Mouse (Mus musculus) neural tube, embryonic 12.5 days (tissue): Measurements from ENCODE around the gene Evi2b. TPM values are rescaled to one million over a fixed set of nuclear protein-coding genes. Genes with fewer than 3 reads are reported as not detected.

ENCODE experiments used
- ATAC-seq: fragments of 200-750 bp; cut with Nextera tagmentation; 2 replicates; pipeline ENCODE4 v1.8.0; 2017; ENCODE audit warnings: low read depth, mild to moderate bottlenecking, moderate TSS enrichment, moderate library complexity; ENCODE audit not compliant: low FRiP score
- H3K27ac ChIP-seq: fragments of 300-500 bp; sonication (generic); 2 replicates; pipeline ENCODE4 v1.5.1; 2016
- H3K27me3 ChIP-seq: fragments of 300-500 bp; sonication (generic); replicated peaks from 2 replicates; pipeline ENCODE4 v1.6.1; 2016; ENCODE audit warnings: mild to moderate bottlenecking
- H3K36me3 ChIP-seq: fragments of 300-500 bp; sonication (generic); 2 replicates; pipeline ENCODE4 v1.6.1; 2016; ENCODE audit warnings: mild to moderate bottlenecking
- H3K4me1 ChIP-seq: fragments of 300-500 bp; sonication (generic); 2 replicates; pipeline ENCODE4 v1.6.1; 2016
- H3K4me2 ChIP-seq: fragments of 300-500 bp; sonication (generic); replicated peaks from 2 replicates; pipeline ENCODE4 v1.6.1; 2016; ENCODE audit warnings: mild to moderate bottlenecking
- H3K4me3 ChIP-seq: fragments of 300-500 bp; sonication (generic); 2 replicates; pipeline ENCODE4 v1.5.1; 2016
- H3K9ac ChIP-seq: fragments of 300-500 bp; sonication (generic); 2 replicates; pipeline ENCODE4 v1.6.1; 2016; ENCODE audit warnings: mild to moderate bottlenecking
- H3K9me3 ChIP-seq: fragments of 300-500 bp; sonication (generic); 2 replicates; pipeline ENCODE4 v1.6.1; 2016; ENCODE audit warnings: mild to moderate bottlenecking
- WGBS: fragments of 180-500 bp; shearing (Covaris S2); methylation state at CpG from one replicate; pipeline ENCODE4 v1.1.7; 2016; 5-methylcytosine and 5-hydroxymethylcytosine counted together
- polyA plus RNA-seq: library from polyadenylated mRNA; unstranded; fragments of >200 nt; fragmentation: Nextera tagmentation; extraction: Ambion mirVana; gene quantifications from 2 replicates; pipeline ENCODE4 v1.2.1, GENCODE M21; 2016

Evi2b gene
- polyA plus RNA-seq, 1 experiment from 2014 or later = not detected

GRCm38 (mm10) chr11:79530774-79531173 is 7.2 kb upstream of the Evi2b start:
- Histone ChIP-seq H3K4me3 (no peak overlapping the region), H3K4me1 (no peaks in the 10 kb centered on the region), H3K27ac (no peak overlapping the region), H3K36me3 (peaks cover 2% of the 10 kb centered on the region; the same call in 1 of the 2 replicates), H3K27me3 (no peaks in the 10 kb centered on the region), H3K9me3 (no peaks in the 10 kb centered on the region), H3K9ac (no peak overlapping the region), H3K4me2 (no peak overlapping the region)
- no peak for ATAC-seq
- 92% methylated on average over 11 of the region's 11 CpGs for WGBS

DNA sequence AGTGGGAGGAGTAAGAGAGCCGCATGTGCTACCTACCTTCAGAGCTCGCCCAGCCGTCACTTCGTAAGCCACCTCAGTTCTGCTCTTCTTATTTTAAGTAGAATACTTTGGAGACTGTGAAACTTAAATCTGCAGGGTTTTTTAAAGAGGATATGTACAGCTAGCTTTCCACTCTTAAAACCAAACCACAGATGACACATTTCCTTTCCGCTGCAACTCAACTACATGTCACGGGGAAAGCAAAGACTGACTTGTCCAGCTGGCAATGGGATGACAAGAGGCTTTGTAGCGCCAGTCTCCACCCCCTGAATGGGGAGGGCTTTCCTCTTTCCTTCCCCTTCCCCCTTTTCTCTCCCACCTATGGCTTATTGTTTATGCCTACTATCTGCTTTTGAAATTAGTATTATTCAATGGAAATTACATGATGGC is 6.8 kb upstream of the Evi2b start, which contains the start of the genes Evi2 and Evi2a:
Gene Evi2 (minus strand): TSS at position 257 of the 429 bp plus-strand sequence.
Gene Evi2a (minus strand): TSS at position 277 of the 429 bp plus-strand sequence.
- no peak within 1 kb of the TSS for H3K27ac ChIP-seq
- no peak within 1 kb of the TSS for H3K4me3 ChIP-seq
- 89% methylated on average over 7 of the region's 7 CpGs for WGBS
- no peaks in the 10 kb centered on the region for H3K4me1 ChIP-seq
- no peak within 1 kb of the TSS for H3K4me2 ChIP-seq
- no peak within 1 kb of the TSS for H3K9ac ChIP-seq
- H3K9me3 ChIP-seq = no peaks in the 10 kb centered on the region
- no peak for ATAC-seq
- peaks cover 2% of the 10 kb centered on the region; the same call in 1 of the 2 replicates for H3K36me3 ChIP-seq
- H3K27me3 ChIP-seq = no peaks in the 10 kb centered on the region

GRCm38 (mm10) chr11:79529736-79530135 is 6.2 kb upstream of the Evi2b start:
- WGBS = 88% methylated on average over 2 of the region's 2 CpGs
- no peaks in the 10 kb centered on the region for H3K4me1 ChIP-seq
- no peak overlapping the region for H3K9ac ChIP-seq
- no peaks in the 10 kb centered on the region for H3K27me3 ChIP-seq
- peaks cover 2% of the 10 kb centered on the region; the same call in 1 of the 2 replicates for H3K36me3 ChIP-seq
- H3K4me3 ChIP-seq = no peak overlapping the region
- no peak overlapping the region for H3K4me2 ChIP-seq
- no peak for ATAC-seq
- no peak overlapping the region for H3K27ac ChIP-seq
- no peaks in the 10 kb centered on the region for H3K9me3 ChIP-seq

DNA sequence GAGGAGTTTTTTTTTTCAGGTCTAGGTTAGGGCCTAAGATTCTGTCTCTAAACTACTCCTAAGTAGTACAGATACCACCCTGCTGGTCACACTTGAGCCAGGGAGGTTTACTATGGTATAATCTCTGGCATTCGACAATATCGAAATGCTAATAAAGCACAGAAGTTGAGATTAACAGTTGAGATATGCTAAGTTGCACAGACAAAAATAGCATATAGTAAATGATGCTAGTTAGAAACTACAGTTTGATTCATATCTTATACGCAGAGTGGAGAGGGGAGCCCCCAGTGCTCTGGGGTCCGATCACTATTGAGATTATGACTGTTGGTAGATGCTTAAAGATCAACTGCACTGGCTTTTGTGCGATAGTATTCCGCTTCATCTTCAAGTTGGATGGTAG is 5.7 kb upstream of the Evi2b start:
- peaks cover 2% of the 10 kb centered on the region; the same call in 1 of the 2 replicates for H3K36me3 ChIP-seq
- no peak overlapping the region for H3K27ac ChIP-seq
- ATAC-seq = no peak
- no peaks in the 10 kb centered on the region for H3K27me3 ChIP-seq
- no peak overlapping the region for H3K9ac ChIP-seq
- 97% methylated on average over 6 of the region's 6 CpGs for WGBS
- no peaks in the 10 kb centered on the region for H3K4me1 ChIP-seq
- no peaks in the 10 kb centered on the region for H3K9me3 ChIP-seq
- H3K4me3 ChIP-seq = no peak overlapping the region
- no peak overlapping the region for H3K4me2 ChIP-seq

- ATAC-seq = no peak
- no peaks in the 10 kb centered on the region for H3K4me1 ChIP-seq
- peaks cover 2% of the 10 kb centered on the region; the same call in 1 of the 2 replicates for H3K36me3 ChIP-seq
- H3K27ac ChIP-seq = no peak overlapping the region
- no peak overlapping the region for H3K4me3 ChIP-seq
- no peak overlapping the region for H3K9ac ChIP-seq
- no peaks in the 10 kb centered on the region for H3K27me3 ChIP-seq
- H3K4me2 ChIP-seq = no peak overlapping the region
- no peaks in the 10 kb centered on the region for H3K9me3 ChIP-seq
- WGBS = 91% methylated on average over 3 of the region's 3 CpGs
Measured at GRCm38 (mm10) chr11:79528601-79529000, 5.0 kb upstream of the Evi2b start.

- Histone ChIP-seq H3K4me2 (no peak overlapping the region), H3K27ac (no peak overlapping the region), H3K36me3 (peaks cover 2% of the 10 kb centered on the region; the same call in 1 of the 2 replicates), H3K4me3 (no peak overlapping the region), H3K27me3 (no peaks in the 10 kb centered on the region), H3K4me1 (no peaks in the 10 kb centered on the region), H3K9ac (no peak overlapping the region), H3K9me3 (no peaks in the 10 kb centered on the region)
- 93% methylated on average over 5 of the region's 5 CpGs for whole genome bisulfite sequencing
- no peak for ATAC-seq
Measured at GRCm38 (mm10) chr11:79527739-79528384, 4.3 kb upstream of the Evi2b start.

GRCm38 (mm10) chr11:79527015-79527738 is 3.6 kb upstream of the Evi2b start:
- Histone ChIP-seq H3K9ac (no peak overlapping the region), H3K9me3 (no peaks in the 10 kb centered on the region), H3K27me3 (no peaks in the 10 kb centered on the region), H3K4me3 (no peak overlapping the region), H3K36me3 (peaks cover 2% of the 10 kb centered on the region; the same call in 1 of the 2 replicates), H3K4me2 (no peak overlapping the region), H3K27ac (no peak overlapping the region), H3K4me1 (no peaks in the 10 kb centered on the region)
- WGBS = 88% methylated on average over 15 of the region's 15 CpGs
- ATAC-seq = no peak

DNA sequence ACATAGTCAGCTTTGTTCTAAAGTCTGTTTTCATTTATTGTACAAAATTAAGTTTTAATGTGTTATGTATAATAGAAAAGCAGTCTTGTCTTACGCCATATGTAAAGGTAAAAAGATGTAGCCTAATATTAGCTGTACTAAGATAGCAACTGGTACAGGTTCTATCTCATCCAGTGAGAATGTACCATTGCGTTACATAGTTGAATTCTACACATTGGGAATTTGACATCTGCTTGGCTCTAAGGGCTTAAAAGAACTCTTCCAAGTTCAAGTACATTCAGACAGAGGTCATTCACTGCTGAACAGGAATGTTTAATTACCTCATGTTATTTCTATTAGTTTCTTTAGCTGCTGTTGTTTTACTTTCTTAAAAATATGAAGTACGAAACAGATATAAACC is 3.0 kb upstream of the Evi2b start:
- WGBS = 97% methylated on average over 3 of the region's 3 CpGs
- Histone ChIP-seq H3K36me3 (peaks cover 2% of the 10 kb centered on the region; the same call in 1 of the 2 replicates), H3K27ac (no peak overlapping the region), H3K4me3 (no peak overlapping the region), H3K4me2 (no peak overlapping the region), H3K9me3 (no peaks in the 10 kb centered on the region), H3K4me1 (no peaks in the 10 kb centered on the region), H3K9ac (no peak overlapping the region), H3K27me3 (no peaks in the 10 kb centered on the region)
- no peak for ATAC-seq

DNA sequence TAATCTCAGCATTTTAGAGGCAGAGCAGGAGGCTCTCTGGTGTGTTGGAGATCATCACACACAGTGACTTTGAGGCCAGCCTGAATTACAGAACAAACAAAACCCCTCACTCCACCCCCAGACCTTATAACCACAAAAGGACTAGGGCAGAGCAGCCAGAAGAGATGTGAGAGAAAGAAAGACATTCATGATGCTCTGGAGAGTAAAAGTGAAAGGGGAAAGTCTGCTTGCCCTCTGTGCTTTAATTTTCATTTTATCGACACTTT is 681 bp upstream of the Evi2b start:
- Histone ChIP-seq H3K4me3 (no peak overlapping the region), H3K4me1 (no peaks in the 10 kb centered on the region), H3K9me3 (no peaks in the 10 kb centered on the region), H3K27me3 (no peaks in the 10 kb centered on the region), H3K4me2 (no peak overlapping the region), H3K36me3 (peaks cover 2% of the 10 kb centered on the region; the same call in 1 of the 2 replicates), H3K9ac (no peak overlapping the region), H3K27ac (no peak overlapping the region)
- no peak for ATAC-seq
- WGBS = 88% methylated on average over 1 of the region's 1 CpGs

GRCm38 (mm10) chr11:79522944-79523343 is 618 bp downstream of the Evi2b start:
- Histone ChIP-seq H3K9me3 (no peaks in the 10 kb centered on the region), H3K27me3 (no peaks in the 10 kb centered on the region), H3K9ac (no peak overlapping the region), H3K4me3 (no peak overlapping the region), H3K4me1 (no peaks in the 10 kb centered on the region), H3K27ac (no peak overlapping the region), H3K36me3 (no peaks in the 10 kb centered on the region; the same call in 1 of the 2 replicates), H3K4me2 (no peak overlapping the region)
- 87% methylated on average over 1 of the region's 1 CpGs for WGBS
- no peak for ATAC-seq

DNA sequence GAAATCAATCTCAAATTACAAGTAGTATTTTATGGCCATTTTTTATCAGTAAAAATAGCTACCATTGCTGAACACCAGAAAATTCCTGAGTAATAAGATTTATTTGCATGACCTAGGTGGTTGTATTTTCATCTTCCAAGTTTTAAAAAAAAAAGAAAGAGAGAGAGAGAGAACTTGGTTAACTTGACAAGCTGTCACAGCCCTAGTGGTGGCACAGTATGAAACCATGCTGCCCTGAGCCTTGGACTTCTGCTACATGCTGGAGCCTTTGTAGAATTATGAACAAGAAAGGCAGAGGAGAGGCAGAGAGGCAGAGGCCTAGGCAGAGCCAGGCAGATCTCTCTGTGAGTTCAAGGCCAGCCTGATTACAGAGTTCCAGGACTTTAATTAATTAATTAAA is 1.6 kb downstream of the Evi2b start:
- Histone ChIP-seq H3K4me2 (no peak overlapping the region), H3K9me3 (no peaks in the 10 kb centered on the region), H3K36me3 (no peaks in the 10 kb centered on the region), H3K4me3 (no peak overlapping the region), H3K27ac (no peak overlapping the region), H3K4me1 (no peaks in the 10 kb centered on the region), H3K27me3 (no peaks in the 10 kb centered on the region), H3K9ac (no peak overlapping the region)
- no peak for ATAC-seq

GRCm38 (mm10) chr11:79520772-79521171 is 2.8 kb downstream of the Evi2b start:
- no peak overlapping the region for H3K9ac ChIP-seq

DNA sequence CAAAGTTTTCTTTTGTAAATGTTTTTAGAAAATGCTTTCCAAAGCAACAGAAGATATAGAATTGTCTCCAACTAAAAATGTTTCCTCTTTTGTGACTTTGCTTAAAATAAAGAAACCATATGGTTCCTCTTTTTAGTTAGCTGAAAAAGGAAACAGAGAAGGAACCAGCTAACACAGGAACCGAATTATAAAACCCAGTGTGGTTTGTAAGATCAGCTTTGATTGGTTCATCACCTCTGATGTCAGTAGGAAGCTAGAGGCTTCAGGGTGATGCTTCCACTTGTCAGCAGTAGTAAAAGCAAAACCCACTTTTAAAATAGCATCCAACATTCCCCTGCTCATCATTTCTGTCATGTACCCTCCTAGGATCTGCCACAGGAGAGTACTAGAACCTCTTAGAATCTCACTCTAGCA is 3.7 kb downstream of the Evi2b start:
- no peak for ATAC-seq
- no peaks in the 10 kb centered on the region for H3K27me3 ChIP-seq
- WGBS = 91% methylated on average over 1 of the region's 1 CpGs
- no peaks in the 10 kb centered on the region for H3K9me3 ChIP-seq
- H3K4me1 ChIP-seq = no peaks in the 10 kb centered on the region
- no peaks in the 10 kb centered on the region for H3K36me3 ChIP-seq
- no peak overlapping the region for H3K9ac ChIP-seq
- H3K4me2 ChIP-seq = no peak overlapping the region
- H3K27ac ChIP-seq = no peak overlapping the region
- no peak overlapping the region for H3K4me3 ChIP-seq

More at GRCm38 (mm10) chr11:79520772-79521171, 2.8 kb downstream of the Evi2b start:
- no peak overlapping the region for H3K4me2 ChIP-seq
- no peaks in the 10 kb centered on the region for H3K9me3 ChIP-seq
- no peak overlapping the region for H3K4me3 ChIP-seq
- H3K36me3 ChIP-seq = no peaks in the 10 kb centered on the region
- H3K27me3 ChIP-seq = no peaks in the 10 kb centered on the region
- H3K27ac ChIP-seq = no peak overlapping the region
- no peak for ATAC-seq
- H3K4me1 ChIP-seq = no peaks in the 10 kb centered on the region
